Mouse (Mus musculus) left cerebral cortex, postnatal 36 days (tissue): ENCODE data around the gene Ncoa5. TPM values are rescaled to one million over a fixed set of nuclear protein-coding genes. Genes with fewer than 3 reads are reported as not detected.

Experiments used
- DNase-seq, 2 experiments: peaks; one replicate each; pipeline ENCODE4 v3.0.0; 2021 to 2022; ENCODE audit warnings: low spot score in 2 of 2, mixed read lengths in 1 of 2
- intact Hi-C: fragments of 180-260 bp; cut with DNase I; formaldehyde crosslinking; loops from one replicate; pipeline ENCODE4 v1.15.1; 2025
- total RNA-seq, 2 experiments: library from RNA; stranded (reverse); gene quantifications; 2 replicates each; pipeline ENCODE4 v1.2.3; 2021

Gene Ncoa5
- total RNA-seq, 2 experiments from 2014 or later, result 41.4 to 66.1 TPM

DNA sequence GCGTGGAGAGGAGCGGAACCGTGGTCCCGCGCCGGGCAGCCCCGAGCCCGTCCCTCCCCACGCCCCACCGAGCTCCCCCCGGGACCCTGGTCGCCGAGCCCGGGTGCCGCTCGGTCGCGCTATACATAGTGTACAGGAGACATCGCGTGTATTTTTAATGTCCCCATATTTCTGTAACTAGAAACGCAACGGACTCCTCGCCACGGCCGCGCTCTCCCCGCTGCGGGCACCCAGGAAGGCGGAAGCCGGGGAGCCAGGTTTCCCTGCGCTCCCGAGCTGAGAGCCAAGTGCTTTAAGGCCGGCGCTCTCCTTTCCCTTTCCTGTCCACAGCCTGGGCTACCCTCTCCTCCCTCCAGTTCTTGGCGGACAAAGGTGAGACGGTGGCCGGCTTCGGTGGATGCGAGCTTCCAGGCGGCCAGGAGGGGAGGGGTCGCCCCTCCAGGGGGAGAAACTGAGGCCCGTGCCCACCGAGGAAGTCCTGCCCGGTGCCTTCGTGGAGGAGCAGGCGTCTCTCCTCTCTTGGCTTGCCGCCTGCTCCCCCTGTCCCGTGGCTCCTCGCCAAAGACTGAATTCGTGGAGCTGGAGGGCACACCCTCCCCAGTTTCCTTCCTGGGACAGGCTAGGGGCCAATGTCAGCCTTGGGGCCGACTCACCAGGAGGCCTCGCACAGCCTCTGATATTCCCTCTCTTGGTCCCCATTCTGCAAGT is 36.8 kb downstream of the Ncoa5 start:
- peak in 1 of 2 experiments; percentile 36 for DNase-seq
- intact Hi-C loops, result no loop called here

DNA sequence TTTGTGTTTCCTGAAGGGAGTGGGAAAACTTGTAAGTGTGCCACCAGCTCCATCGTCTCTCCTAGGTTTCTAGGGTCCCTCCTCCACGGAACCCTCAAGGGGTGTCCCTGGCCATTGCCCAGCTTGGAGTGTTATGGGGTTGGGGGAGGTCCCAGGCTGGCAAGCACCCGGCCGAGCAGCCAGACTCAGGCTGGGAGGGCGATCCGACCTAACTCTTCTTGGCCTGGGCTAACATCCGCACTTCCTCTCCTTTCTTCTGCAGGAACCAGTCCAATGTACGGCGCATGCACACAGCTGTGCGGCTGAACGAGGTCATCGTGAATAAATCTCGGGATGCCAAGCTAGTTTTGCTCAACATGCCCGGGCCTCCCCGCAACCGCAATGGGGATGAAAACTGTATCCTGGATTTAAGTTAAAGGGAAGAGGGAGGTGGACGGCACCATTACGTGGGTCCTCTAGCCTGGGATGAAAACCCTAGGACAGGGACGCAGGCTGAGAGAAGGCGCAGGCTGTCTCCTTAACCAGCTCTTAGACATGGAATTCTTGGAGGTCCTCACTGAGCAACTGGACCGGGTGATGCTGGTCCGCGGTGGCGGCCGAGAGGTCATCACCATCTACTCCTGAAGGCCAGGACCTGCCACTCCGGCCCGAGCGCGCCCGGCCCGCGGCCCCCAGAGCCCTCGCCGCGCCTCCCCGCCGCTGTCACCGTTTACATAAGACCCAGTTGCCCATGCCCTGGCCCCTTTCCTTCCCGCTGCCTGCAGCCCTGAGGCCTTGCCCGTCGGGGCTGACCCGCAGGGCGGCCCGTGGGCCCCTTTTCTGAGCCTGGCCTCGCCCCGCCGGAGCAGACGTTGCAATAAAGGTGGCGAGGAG is 37.6 kb downstream of the Ncoa5 start:
- DNase-seq, result no peak
- intact Hi-C loops, result no loop called here

DNA sequence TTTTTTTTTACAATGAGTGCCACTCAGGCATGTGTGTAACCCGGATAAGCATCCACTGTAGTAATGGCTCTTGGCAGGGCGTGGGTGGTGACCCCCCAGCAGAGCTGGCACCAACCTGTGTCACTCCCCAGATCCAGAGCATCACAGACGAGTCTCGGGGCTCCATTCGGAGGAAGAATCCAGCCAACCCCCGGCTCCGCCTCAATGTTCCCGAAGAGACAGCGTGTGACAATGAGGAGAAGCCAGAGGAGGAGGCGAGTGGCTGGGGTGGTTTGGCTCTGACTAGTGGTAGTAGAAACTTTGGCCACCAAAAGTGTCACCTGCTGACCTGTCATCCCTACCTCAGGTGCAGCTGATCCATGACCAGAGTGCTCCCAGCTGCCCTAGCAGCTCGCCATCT is 38.7 kb downstream of the Ncoa5 start:
- DNase-seq, result no peak
- intact Hi-C loops, result loop anchor here (2.0 kb wide), 1 partner anchor 27 kb away; no protein-coding TSS in a partner anchor

DNA sequence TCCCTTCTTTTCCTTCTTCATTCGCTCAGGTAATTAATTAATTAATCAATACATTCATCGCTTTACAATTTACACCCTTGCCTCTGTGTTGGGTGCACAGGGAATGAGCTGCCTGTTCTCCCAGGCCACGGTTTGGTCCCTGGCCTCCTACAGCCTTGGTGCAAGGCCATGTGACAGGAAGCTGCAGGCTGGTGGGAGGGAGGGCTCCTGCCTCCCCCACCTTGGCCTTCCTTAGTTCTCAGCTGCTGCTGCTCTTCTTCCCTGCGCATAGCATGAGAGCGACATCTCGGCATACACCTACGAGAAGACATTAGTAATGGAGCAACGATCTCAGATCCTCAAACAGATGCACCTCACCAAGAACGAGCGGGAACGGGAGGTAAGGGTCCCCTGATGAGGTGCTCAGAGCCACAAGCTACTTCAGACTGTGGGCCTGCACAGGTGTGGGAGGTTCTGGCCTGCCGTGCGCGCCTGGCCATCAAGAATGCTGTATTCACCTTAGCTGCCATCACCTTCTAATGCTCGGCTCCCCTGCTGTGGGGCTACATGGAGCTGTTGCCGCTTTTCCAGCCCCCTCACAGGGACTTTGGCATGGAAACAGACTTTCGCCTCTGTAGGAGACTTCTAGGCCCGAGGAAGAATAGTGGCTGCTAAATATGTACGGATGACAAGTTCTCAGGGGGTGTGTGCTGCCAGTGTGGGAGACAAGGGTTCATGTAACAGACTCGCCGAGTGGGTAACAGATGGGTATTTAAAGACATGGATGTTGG is 39.8 kb downstream of the Ncoa5 start:
- peak; percentile 73 to 84 for DNase-seq
- intact Hi-C loops, result loop anchor here (2.0 kb wide), 1 partner anchor 26 kb away; no protein-coding TSS in a partner anchor

DNA sequence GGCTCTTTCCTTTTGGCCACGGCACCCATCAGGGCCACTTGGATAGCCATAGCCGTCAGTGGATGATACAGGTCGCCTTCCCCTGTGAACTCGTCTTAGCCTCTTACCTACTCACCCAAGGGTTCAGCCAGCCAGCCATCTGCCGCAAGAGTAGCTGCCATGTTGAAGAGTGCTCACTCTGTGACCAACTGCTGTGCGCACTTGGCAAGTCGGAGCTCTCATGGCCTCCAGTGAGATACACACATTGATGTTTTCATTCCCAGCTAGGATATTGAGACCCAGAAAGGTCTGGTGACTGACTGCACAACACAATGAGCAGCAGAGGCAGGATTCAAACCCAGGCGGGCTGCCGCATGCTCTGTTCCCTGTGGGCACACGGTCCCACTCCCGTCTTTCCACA is 40.5 kb downstream of the Ncoa5 start:
- intact Hi-C loops, result loop anchor here (2.0 kb wide), 1 partner anchor 25 kb away; no protein-coding TSS in a partner anchor
- DNase-seq, result no peak

DNA sequence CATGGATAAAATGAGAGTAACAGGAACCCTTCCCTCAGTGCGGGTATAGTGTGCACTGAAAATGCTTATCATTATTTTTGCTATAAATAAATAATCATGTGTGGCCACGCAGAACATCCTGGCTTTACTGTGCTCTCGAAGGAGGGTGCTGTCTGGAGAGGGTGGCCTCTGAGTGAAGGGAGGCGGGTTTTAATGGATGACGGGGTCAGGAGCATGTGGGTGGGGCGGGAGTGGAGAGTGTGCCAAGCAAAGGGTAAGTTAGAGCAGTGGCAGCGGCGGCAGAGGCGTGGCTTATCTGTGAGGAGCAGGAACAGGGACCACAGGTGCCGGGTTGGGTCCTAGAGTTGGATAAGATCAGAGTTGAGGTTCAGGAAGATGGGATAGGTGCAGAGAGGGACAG is 42.9 kb downstream of the Ncoa5 start:
- no peak for DNase-seq
- intact Hi-C loops, result no loop called here

DNA sequence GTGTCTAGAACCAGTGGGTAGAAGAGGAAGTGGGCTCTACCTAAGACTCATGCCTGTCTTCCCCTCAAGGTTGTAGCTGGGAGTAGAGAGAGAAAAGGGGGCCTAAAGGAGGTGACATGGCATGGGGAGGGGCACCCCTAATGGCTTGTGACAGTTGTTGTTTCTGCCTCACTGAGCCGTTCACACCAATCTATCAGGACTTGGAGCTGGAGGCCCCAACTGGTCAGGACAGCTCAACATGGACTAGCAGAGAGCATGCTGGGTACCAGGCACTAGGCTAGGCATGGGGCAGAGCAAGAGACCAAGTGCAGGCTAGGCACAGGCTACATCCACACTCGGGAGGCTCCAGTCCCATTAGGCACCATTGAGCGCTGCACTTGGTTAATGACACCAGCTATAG is 43.6 kb downstream of the Ncoa5 start:
- no peak for DNase-seq
- intact Hi-C loops, result no loop called here

DNA sequence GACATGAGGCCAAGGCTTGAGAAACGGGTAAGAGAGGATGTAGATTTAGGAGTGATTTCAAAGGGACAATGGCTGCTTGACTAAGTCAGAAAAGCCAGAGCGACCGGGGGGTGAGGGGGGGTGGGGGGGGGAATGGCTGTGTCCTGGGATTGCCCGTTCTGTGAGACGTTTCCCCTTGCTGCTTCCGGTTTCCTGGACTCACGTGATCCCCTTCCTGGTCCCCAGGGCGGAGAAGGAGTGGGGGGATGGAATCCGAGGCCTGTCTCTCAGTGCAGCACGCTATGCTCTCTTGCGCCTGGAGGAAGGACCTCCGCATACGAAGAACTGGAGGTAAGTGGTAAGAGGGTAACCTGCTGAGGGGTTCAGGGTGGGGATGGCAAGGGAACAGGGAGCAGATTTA is 45.9 kb downstream of the Ncoa5 start:
- no peak for DNase-seq
- intact Hi-C loops, result no loop called here

DNA sequence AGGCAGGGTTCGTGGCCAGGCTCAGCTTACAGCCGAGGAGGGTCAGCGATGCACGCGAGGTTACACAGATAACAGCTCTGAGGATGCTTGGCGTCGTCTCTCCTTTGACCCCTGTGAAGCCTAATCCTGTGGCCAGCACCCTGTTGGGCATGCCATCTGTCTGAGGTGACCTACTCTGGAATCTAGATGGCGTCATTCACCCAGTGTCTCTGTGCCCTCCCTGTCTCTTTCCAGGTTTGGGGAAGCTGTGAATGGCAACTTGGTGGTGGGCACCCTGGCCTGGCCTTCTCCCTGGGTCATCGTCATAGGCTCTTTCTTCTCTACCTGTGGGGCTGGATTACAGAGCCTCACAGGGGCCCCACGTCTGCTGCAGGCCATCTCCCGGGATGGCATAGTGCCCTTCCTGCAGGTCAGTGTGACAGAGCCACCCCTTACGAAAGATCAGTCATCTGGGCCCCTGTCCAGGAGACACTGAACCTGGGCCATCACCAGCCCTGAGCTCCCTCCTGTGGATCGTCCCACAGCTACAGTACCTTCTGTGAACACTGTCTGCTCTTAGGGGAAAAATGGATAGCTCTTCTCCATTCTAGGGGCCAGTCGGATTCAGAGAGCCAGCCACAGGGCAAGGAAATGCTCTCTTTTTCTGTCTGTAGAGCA is 48.2 kb downstream of the Ncoa5 start:
- intact Hi-C loops, result no loop called here
- no peak for DNase-seq

DNA sequence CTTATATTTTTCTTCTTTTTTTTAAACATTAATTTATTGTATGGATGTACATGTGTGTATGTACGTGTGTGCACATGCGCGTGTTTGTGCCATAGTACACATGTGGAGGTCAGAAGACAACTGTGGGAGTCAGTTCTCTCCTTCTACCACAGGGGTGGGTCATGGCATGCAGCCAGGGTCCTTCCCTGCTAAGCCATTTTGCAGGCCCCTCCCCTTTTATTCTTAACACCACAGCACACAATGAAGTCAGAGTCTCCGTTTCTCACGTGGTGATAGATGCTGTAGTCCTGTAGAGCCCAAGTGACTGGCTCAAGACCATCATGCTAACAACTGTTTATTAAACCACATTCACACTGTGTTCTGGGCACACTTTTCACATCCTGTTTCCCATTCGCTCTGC is 48.7 kb downstream of the Ncoa5 start:
- intact Hi-C loops, result no loop called here
- DNase-seq, result no peak

DNA sequence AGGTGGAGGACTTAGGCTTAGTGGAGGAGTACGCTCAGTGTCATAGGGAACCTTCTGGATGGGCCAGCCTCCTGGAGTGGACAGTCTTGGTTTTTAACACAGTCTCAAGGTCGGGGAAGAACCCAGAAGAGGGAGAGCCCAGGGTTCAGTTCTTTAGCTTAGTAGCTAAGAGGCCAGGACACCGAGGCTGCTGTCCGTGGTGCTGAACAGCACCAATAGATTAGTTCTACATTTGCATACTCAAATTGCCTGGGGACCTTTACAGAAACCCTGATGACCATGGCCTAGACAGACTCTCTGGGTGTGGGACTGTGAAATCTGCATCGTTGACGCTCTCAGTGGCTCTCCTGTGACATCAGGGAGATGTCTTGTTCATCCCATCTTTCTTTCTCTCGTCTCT is 54.9 kb downstream of the Ncoa5 start:
- intact Hi-C loops, result no loop called here
- no peak for DNase-seq

DNA sequence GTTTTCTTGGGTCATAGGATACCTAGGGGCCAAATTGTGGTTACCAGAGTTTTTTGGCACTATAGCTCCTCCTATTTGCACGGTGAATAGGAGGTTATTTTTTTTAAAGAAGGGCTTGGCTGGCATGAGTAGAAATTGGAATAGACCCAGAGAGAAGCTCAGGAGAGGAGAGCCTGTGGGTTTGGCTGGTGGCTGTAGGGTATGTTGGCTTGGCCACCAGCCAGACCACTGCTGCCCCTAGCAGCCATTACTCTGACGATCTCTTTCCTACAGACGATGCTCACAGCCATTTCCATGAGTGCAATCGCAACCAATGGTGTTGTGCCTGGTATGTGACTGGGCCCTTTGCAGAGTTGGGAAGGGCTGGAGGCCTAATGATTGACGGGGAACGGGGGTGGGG is 59.1 kb downstream of the Ncoa5 start:
- intact Hi-C loops, result no loop called here
- DNase-seq, result no peak

DNA sequence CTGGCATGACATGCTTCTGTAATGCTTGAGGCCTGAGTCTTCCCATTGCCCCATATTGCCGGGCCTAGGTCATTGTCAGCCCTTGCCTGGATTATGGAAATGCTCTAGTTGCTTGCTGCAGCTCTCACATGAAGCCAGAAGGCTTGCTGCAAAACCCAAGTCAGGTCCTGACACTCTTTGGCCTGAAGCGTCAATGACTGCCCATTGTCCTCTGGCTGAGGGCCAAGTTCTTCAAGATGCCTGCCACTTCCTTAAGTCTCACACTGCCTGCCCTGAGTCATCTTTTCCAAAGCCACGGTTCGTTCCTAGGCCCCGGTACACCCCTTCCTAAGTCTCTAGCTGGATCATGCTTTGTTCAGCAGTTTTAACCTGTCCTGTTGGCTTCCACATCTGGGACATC is 62.0 kb downstream of the Ncoa5 start:
- intact Hi-C loops, result no loop called here
- no peak for DNase-seq

DNA sequence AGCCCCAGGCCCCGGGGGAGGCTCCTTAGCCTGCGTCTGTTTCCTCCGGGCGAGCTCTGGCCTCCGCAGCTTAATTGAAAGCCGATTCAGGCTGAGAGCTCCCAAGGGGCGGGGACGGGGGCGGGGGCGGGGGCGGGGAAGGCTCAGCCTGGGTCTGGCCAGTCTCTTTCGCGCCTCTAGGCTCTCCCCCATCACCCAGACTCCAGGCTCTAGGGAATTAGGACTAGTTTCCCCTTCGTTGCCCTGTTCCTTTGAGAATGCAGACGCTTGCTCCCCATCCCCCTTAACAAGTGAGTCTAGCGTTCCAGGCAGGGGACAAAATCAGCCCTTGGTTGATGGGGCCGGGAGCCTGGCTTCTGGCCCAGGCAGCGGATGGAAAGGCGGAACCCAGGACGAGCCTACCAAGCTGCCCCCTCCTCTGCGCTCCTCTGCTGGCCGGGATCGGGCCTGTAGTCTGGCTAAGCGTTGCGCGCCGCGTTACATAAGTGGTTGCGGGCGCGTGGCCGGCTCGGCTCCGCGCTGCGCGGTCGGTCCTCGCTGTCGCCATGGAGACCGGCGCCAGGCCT is 64.0 kb downstream of the Ncoa5 start:
- intact Hi-C loops, result no loop called here
- peak; percentile 78 to 84 for DNase-seq

DNA sequence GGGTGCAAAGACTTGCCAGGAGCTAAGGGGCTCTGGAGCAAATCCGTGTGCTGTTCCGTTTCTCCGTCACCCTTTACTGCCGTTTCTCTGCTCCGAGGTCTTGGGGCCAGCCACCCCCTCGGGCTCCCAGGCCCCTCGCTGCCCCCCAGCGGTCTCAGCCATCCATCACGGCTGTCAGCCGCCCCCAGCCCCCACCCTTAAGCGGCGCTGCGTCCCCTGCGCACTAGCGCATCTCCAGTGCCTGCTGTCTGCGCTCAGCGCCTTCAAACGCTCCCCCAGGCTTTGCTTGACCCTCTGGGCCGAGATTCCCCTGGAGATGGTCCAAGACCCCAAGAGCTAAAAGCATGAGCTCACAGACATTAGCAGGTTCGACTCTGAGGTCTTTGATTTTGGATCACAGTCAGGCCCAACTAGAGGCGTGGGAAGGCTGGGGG is 65.3 kb downstream of the Ncoa5 start:
- intact Hi-C loops, result loop anchor here (2.0 kb wide), 2 partner anchors 25 to 65 kb away; partner anchors contain the start of gene Ncoa5
- peak in 1 of 2 experiments; percentile 63 for DNase-seq

DNA sequence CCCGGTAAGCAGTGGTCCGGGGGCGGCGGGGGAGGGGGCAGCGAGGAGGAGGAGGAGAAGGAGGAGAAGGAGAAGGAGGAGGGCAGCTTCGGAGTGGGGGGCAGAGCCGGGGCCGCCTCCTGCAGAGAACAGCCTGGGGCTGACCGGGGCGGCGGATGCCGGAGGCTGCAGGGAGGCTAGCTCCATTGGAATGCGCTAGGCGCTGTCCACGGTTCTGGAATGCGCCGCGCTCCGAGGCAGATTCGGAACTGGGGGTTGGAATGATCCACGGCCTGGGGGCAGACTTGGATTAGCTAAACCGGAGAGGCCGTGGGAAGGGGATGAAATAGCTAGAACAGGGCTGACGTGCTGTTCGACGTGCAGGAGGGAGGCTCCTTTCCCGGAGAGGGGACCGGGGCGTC is 66.2 kb downstream of the Ncoa5 start:
- DNase-seq, result peak in 1 of 2 experiments; percentile 63
- intact Hi-C loops, result loop anchor here (2.0 kb wide), 2 partner anchors 26 to 66 kb away; partner anchors contain the start of gene Ncoa5

DNA sequence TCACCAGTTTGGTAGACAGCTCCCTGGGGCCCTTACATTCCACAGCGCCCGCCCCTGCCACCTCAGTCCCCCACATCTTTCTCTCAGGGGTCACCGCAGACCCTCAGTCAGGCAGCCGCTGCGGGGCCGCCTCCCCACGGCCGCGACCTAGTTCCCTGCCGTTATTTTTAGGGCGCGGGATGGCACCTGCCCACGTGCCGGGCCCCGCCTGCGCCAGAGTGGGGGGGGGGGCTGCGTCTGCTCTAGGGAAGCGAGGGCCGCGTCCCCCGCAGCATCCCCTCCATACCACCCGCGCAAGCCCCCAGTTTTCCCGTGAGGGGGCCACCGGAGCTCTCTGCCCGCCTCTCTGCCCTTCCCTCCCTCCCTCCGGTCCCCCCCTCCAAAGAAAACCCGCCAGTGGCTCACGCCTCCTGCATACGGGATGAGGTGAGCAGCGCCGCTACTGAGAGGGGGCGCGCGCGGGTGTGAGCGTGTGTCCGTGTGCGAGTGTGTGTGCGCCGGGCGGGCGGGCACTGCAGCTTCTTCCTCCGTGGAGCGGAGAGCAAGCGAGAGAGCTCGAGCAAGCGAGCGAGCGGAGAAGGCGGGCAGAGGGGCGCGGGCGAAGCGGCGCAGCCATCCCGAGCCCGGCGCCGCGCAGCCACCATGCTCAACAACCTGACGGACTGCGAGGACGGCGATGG is 66.8 kb downstream of the Ncoa5 start:
- intact Hi-C loops, result loop anchor here (2.0 kb wide), 2 partner anchors 27 to 67 kb away; partner anchors contain the start of gene Ncoa5

DNA sequence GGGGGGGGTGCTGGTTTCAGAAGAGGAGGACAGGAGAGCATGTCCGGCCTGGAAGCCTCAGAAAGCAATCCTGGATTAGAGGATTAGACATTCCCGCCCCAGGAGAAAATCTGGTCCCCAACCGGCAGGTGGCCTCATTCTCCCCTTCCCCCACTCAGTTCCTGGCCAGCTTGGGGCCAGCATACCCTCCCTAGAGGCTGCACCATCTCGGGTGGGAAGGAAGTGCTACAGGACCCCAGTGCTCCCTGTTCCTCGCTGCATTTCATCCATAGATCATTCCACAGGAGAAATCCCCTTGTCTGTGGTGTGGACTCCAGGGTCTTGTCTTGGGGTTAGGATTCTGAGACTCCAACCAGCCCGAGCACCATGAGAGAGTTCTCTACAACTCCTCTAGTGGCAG is 67.5 kb downstream of the Ncoa5 start:
- DNase-seq, result peak in 1 of 2 experiments; percentile 43
- intact Hi-C loops, result no loop called here

More for the DNA sequence above, 66.8 kb downstream of the Ncoa5 start:
- peak; percentile 84 to 87 for DNase-seq
